Mouse (Mus musculus): ENCODE measurements around the gene Morn2. TPM values are rescaled to one million over a fixed set of nuclear protein-coding genes. Genes with fewer than 3 reads are reported as not detected.

Gene Morn2
- polyA plus RNA-seq, 1 experiment from 2014 or later, result 32.1 TPM

GRCm38 (mm10) chr17:80323658-80324057, 33.7 kb downstream of the Morn2 start:
- Histone ChIP-seq H3K27me3 (ENCODE audit: control insufficient read depth, insufficient read depth, low read length) (no peaks in the 10 kb centered on the region), H3K36me3 (ENCODE audit: control insufficient read depth, insufficient read depth, low read length) (no peaks in the 10 kb centered on the region), H3K4me2 (ENCODE audit: low read length) (no peak overlapping the region), H3K9ac (ENCODE audit: low read length) (no peak overlapping the region), H3K9me3 (ENCODE audit: control insufficient read depth, low read length) (no peaks in the 10 kb centered on the region), H3K27ac (replicated peaks in 1 of 2; ENCODE audit: control insufficient read depth in 1 of 2, insufficient read depth in 1 of 2, low read depth in 2 of 2, low read length in 2 of 2) (no peak overlapping the region), H3K4me1 (ENCODE audit: control insufficient read depth in 2 of 2, insufficient read depth in 2 of 2, low read length in 2 of 2) (peaks cover 5 to 14% of the 10 kb centered on the region in 2 experiments), H3K4me3 (ENCODE audit: control insufficient read depth in 1 of 2, insufficient read depth in 1 of 2, low read depth in 1 of 2, low read length in 2 of 2) (no peak overlapping the region)
- 53% methylated on average over 8 of the region's 8 CpGs for WGBS
- no peak for ATAC-seq (ENCODE audit: insufficient number of reproducible peaks, insufficient read depth, low FRiP score, low read depth)

- H3K4me2 ChIP-seq (ENCODE audit: low read length), result no peak overlapping the region
- H3K9ac ChIP-seq (ENCODE audit: low read length), result no peak overlapping the region
- 83% methylated on average over 7 of the region's 7 CpGs for WGBS
- H3K4me3 ChIP-seq (ENCODE audit: control insufficient read depth in 1 of 2, insufficient read depth in 1 of 2, low read depth in 1 of 2, low read length in 2 of 2), result no peak overlapping the region
- no peak for ATAC-seq (ENCODE audit: insufficient number of reproducible peaks, insufficient read depth, low FRiP score, low read depth)
- H3K9me3 ChIP-seq (ENCODE audit: control insufficient read depth, low read length), result no peaks in the 10 kb centered on the region
- H3K4me1 ChIP-seq (ENCODE audit: control insufficient read depth in 2 of 2, insufficient read depth in 2 of 2, low read length in 2 of 2), result peaks cover 5 to 14% of the 10 kb centered on the region in 2 experiments
- no peak overlapping the region for H3K27ac ChIP-seq (replicated peaks in 1 of 2; ENCODE audit: control insufficient read depth in 1 of 2, insufficient read depth in 1 of 2, low read depth in 2 of 2, low read length in 2 of 2)
- H3K27me3 ChIP-seq (ENCODE audit: control insufficient read depth, insufficient read depth, low read length), result no peaks in the 10 kb centered on the region
- no peaks in the 10 kb centered on the region for H3K36me3 ChIP-seq (ENCODE audit: control insufficient read depth, insufficient read depth, low read length)
Measured at GRCm38 (mm10) chr17:80324521-80324920, 34.5 kb downstream of the Morn2 start.

GRCm38 (mm10) chr17:80325456-80325855, 35.5 kb downstream of the Morn2 start:
- no peak for ATAC-seq (ENCODE audit: insufficient number of reproducible peaks, insufficient read depth, low FRiP score, low read depth)
- no peak overlapping the region for H3K4me3 ChIP-seq (ENCODE audit: control insufficient read depth in 1 of 2, insufficient read depth in 1 of 2, low read depth in 1 of 2, low read length in 2 of 2)
- no peak overlapping the region for H3K4me2 ChIP-seq (ENCODE audit: low read length)
- H3K9me3 ChIP-seq (ENCODE audit: control insufficient read depth, low read length), result no peaks in the 10 kb centered on the region
- H3K4me1 ChIP-seq (ENCODE audit: control insufficient read depth in 2 of 2, insufficient read depth in 2 of 2, low read length in 2 of 2), result peaks cover 5 to 14% of the 10 kb centered on the region in 2 experiments
- H3K27me3 ChIP-seq (ENCODE audit: control insufficient read depth, insufficient read depth, low read length), result no peaks in the 10 kb centered on the region
- no peak overlapping the region for H3K27ac ChIP-seq (replicated peaks in 1 of 2; ENCODE audit: control insufficient read depth in 1 of 2, insufficient read depth in 1 of 2, low read depth in 2 of 2, low read length in 2 of 2)
- H3K36me3 ChIP-seq (ENCODE audit: control insufficient read depth, insufficient read depth, low read length), result no peaks in the 10 kb centered on the region
- no peak overlapping the region for H3K9ac ChIP-seq (ENCODE audit: low read length)
- 60% methylated on average over 5 of the region's 5 CpGs for WGBS

- WGBS, result 79% methylated on average over 3 of the region's 3 CpGs
- Histone ChIP-seq H3K9me3 (ENCODE audit: control insufficient read depth, low read length) (no peaks in the 10 kb centered on the region), H3K36me3 (ENCODE audit: control insufficient read depth, insufficient read depth, low read length) (no peaks in the 10 kb centered on the region), H3K9ac (ENCODE audit: low read length) (no peak overlapping the region), H3K27ac (replicated peaks in 1 of 2; ENCODE audit: control insufficient read depth in 1 of 2, insufficient read depth in 1 of 2, low read depth in 2 of 2, low read length in 2 of 2) (no peak overlapping the region), H3K4me1 (ENCODE audit: control insufficient read depth in 2 of 2, insufficient read depth in 2 of 2, low read length in 2 of 2) (peaks cover 5 to 14% of the 10 kb centered on the region in 2 experiments), H3K27me3 (ENCODE audit: control insufficient read depth, insufficient read depth, low read length) (no peaks in the 10 kb centered on the region), H3K4me2 (ENCODE audit: low read length) (no peak overlapping the region), H3K4me3 (ENCODE audit: control insufficient read depth in 1 of 2, insufficient read depth in 1 of 2, low read depth in 1 of 2, low read length in 2 of 2) (no peak overlapping the region)
- no peak for ATAC-seq (ENCODE audit: insufficient number of reproducible peaks, insufficient read depth, low FRiP score, low read depth)
Measured at GRCm38 (mm10) chr17:80326431-80326830, 36.4 kb downstream of the Morn2 start.

- no peak overlapping the region for H3K4me3 ChIP-seq (ENCODE audit: control insufficient read depth in 1 of 2, insufficient read depth in 1 of 2, low read depth in 1 of 2, low read length in 2 of 2)
- no peak overlapping the region for H3K27ac ChIP-seq (replicated peaks in 1 of 2; ENCODE audit: control insufficient read depth in 1 of 2, insufficient read depth in 1 of 2, low read depth in 2 of 2, low read length in 2 of 2)
- no peak overlapping the region for H3K4me2 ChIP-seq (ENCODE audit: low read length)
- 69% methylated on average over 2 of the region's 2 CpGs for WGBS
- H3K36me3 ChIP-seq (ENCODE audit: control insufficient read depth, insufficient read depth, low read length), result no peaks in the 10 kb centered on the region
- no peak for ATAC-seq (ENCODE audit: insufficient number of reproducible peaks, insufficient read depth, low FRiP score, low read depth)
- H3K9ac ChIP-seq (ENCODE audit: low read length), result no peak overlapping the region
- no peaks in the 10 kb centered on the region for H3K9me3 ChIP-seq (ENCODE audit: control insufficient read depth, low read length)
- H3K27me3 ChIP-seq (ENCODE audit: control insufficient read depth, insufficient read depth, low read length), result no peaks in the 10 kb centered on the region
- H3K4me1 ChIP-seq (ENCODE audit: control insufficient read depth in 2 of 2, insufficient read depth in 2 of 2, low read length in 2 of 2), result no peaks in the 10 kb centered on the region
Measured at GRCm38 (mm10) chr17:80332386-80332785, 42.4 kb downstream of the Morn2 start.

- H3K4me1 ChIP-seq (ENCODE audit: control insufficient read depth in 2 of 2, insufficient read depth in 2 of 2, low read length in 2 of 2), result no peaks in the 10 kb centered on the region; a peak in 1 of 4 replicates
- no peak for ATAC-seq (ENCODE audit: insufficient number of reproducible peaks, insufficient read depth, low FRiP score, low read depth)
- H3K9me3 ChIP-seq (ENCODE audit: control insufficient read depth, low read length), result no peaks in the 10 kb centered on the region
- 77% methylated on average over 4 of the region's 4 CpGs for WGBS
- no peak overlapping the region for H3K4me3 ChIP-seq (ENCODE audit: control insufficient read depth in 1 of 2, insufficient read depth in 1 of 2, low read depth in 1 of 2, low read length in 2 of 2)
- no peaks in the 10 kb centered on the region for H3K36me3 ChIP-seq (ENCODE audit: control insufficient read depth, insufficient read depth, low read length)
- H3K27ac ChIP-seq (replicated peaks in 1 of 2; ENCODE audit: control insufficient read depth in 1 of 2, insufficient read depth in 1 of 2, low read depth in 2 of 2, low read length in 2 of 2), result no peak overlapping the region
- no peak overlapping the region for H3K4me2 ChIP-seq (ENCODE audit: low read length)
- no peaks in the 10 kb centered on the region for H3K27me3 ChIP-seq (ENCODE audit: control insufficient read depth, insufficient read depth, low read length)
- no peak overlapping the region for H3K9ac ChIP-seq (ENCODE audit: low read length)
Measured at GRCm38 (mm10) chr17:80345277-80345676, 55.3 kb downstream of the Morn2 start.

- Histone ChIP-seq H3K27ac (replicated peaks in 1 of 2; ENCODE audit: control insufficient read depth in 1 of 2, insufficient read depth in 1 of 2, low read depth in 2 of 2, low read length in 2 of 2) (no peak overlapping the region), H3K4me3 (ENCODE audit: control insufficient read depth in 1 of 2, insufficient read depth in 1 of 2, low read depth in 1 of 2, low read length in 2 of 2) (no peak overlapping the region), H3K9me3 (ENCODE audit: control insufficient read depth, low read length) (no peaks in the 10 kb centered on the region), H3K4me1 (ENCODE audit: control insufficient read depth in 2 of 2, insufficient read depth in 2 of 2, low read length in 2 of 2) (no peaks in the 10 kb centered on the region; a peak in 1 of 4 replicates), H3K4me2 (ENCODE audit: low read length) (no peak overlapping the region), H3K36me3 (ENCODE audit: control insufficient read depth, insufficient read depth, low read length) (no peaks in the 10 kb centered on the region), H3K9ac (ENCODE audit: low read length) (no peak overlapping the region), H3K27me3 (ENCODE audit: control insufficient read depth, insufficient read depth, low read length) (no peaks in the 10 kb centered on the region)
- ATAC-seq (ENCODE audit: insufficient number of reproducible peaks, insufficient read depth, low FRiP score, low read depth), result no peak
- 80% methylated on average over 11 of the region's 11 CpGs for WGBS
Measured at GRCm38 (mm10) chr17:80346591-80347125, 56.7 kb downstream of the Morn2 start.

All from heart, embryonic 14.5 days (tissue).